In the genomic region with DNA sequence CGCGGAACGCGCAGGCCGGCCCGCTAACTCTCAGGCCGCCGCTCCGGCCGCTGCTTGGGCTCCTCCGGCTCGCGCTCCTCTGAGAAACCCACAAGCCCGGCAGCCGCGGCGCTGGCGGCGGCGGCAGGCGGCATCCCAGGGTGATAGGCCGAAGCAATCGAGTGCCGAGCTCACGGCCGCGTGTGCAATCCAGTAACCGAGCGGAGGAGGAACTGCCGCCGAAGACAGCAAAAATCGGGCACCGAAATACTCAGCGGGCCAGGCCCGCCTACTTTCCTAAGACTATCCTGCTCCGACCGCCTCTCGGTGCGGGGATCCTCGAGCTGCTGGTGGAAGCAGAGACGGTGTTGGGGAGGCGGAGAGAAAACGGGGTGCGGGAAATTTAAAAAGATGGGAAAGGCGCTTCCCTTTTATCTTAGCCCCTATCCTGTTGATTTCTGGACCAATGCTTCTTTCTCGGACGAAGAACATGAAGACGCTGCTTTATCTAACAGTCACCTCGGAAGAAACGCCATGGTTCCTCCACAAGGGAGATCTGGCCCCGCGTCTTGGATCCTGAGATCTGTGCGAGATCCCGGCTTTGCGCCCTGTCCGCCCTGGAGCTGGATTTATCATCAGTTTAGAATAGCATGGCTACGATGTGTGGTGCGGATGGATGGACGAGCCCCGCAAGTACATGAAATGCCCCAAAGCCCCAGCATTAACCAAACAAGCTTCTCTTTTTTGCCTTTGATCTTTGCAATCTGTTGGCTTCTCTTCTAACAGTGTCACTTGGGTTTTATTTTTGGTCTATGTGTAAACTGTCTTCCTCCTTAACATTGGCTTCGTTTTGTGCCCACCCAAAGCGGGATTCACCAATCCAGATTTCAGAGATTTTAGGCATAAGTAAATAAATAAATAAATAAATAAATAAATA, we compare ENCODE assay signal across 8 mouse cellular contexts. TPM values are rescaled to one million over a fixed set of nuclear protein-coding genes. Genes with fewer than 3 reads are reported as not detected.
DNase-seq lines count a peak whose midpoint lies in the region; ATAC-seq and TF ChIP-seq lines count a peak whose summit lies in the region.

TSS of gene Rasal2 (minus strand) at position 142 of the 916 bp plus-strand sequence.

- under 1% methylated on average over 62 of the region's 62 CpGs for WGBS in forebrain, embryonic 10.5 days
- WGBS in heart, embryonic 15.5 days = 1% methylated on average over 62 of the region's 62 CpGs
- under 1% methylated on average over 62 of the region's 62 CpGs for WGBS in liver, embryonic 14.5 days (ENCODE audit: insufficient replicate concordance)
- WGBS in neural tube, embryonic 11.5 days = under 1% methylated on average over 62 of the region's 62 CpGs
- 1% methylated on average over 59 of the region's 62 CpGs for WGBS in stomach, postnatal 0 days

- H3K27ac ChIP-seq in forebrain, embryonic 10.5 days = peak within 1 kb of the TSS; percentile 97
- H3K27ac ChIP-seq in heart, embryonic 15.5 days = peak within 1 kb of the TSS; percentile 98
- no peak within 1 kb of the TSS for H3K27ac ChIP-seq in liver, embryonic 14.5 days
- H3K27ac ChIP-seq in neural tube, embryonic 11.5 days (ENCODE audit: low read depth, low read length) = peak within 1 kb of the TSS; percentile 96
- peak within 1 kb of the TSS; percentile 91 for H3K27ac ChIP-seq in stomach, postnatal 0 days (replicated peaks)

- peak within 1 kb of the TSS; percentile 91 for H3K9ac ChIP-seq in heart, embryonic 15.5 days
- peak within 1 kb of the TSS; percentile 67 for H3K9ac ChIP-seq in liver, embryonic 14.5 days (replicated peaks)
- H3K9ac ChIP-seq in neural tube, embryonic 11.5 days (ENCODE audit: low read length) = peak within 1 kb of the TSS; percentile 89
- peak within 1 kb of the TSS; percentile 76 for H3K9ac ChIP-seq in stomach, postnatal 0 days (ENCODE audit: low read length)

- no peaks in the 10 kb centered on the region for H3K9me3 ChIP-seq in forebrain, embryonic 10.5 days
- H3K9me3 ChIP-seq in heart, embryonic 15.5 days (replicated peaks) = no peaks in the 10 kb centered on the region
- H3K9me3 ChIP-seq in liver, embryonic 14.5 days (ENCODE audit: control insufficient read depth, low read length) = no peaks in the 10 kb centered on the region
- no peaks in the 10 kb centered on the region for H3K9me3 ChIP-seq in neural tube, embryonic 11.5 days (ENCODE audit: control insufficient read depth, low read length)
- H3K9me3 ChIP-seq in stomach, postnatal 0 days (ENCODE audit: control insufficient read depth, low read length) = no peaks in the 10 kb centered on the region

- TF ChIP-seq EP300 in liver, embryonic 14.5 days (IDR thresholded peaks at IDR 0.05; ENCODE audit: low read depth) = no peak
- no peak for TF ChIP-seq EP300 in stomach, postnatal 0 days (optimal IDR thresholded peaks at IDR 0.05)

- peaks cover 17% of the 10 kb centered on the region for H3K36me3 ChIP-seq in forebrain, embryonic 10.5 days (replicated peaks)
- no peaks in the 10 kb centered on the region for H3K36me3 ChIP-seq in heart, embryonic 15.5 days
- H3K36me3 ChIP-seq in liver, embryonic 14.5 days (replicated peaks; ENCODE audit: control insufficient read depth, insufficient read depth, low read depth) = no peaks in the 10 kb centered on the region
- H3K36me3 ChIP-seq in neural tube, embryonic 11.5 days (ENCODE audit: control insufficient read depth, insufficient read depth, low read length) = no peaks in the 10 kb centered on the region
- no peaks in the 10 kb centered on the region for H3K36me3 ChIP-seq in stomach, postnatal 0 days (ENCODE audit: control insufficient read depth, insufficient read depth, low read length)

- no peak for TF ChIP-seq CTCF in liver, embryonic 14.5 days (IDR thresholded peaks at IDR 0.05; ENCODE audit: low read depth)
- no peak for TF ChIP-seq CTCF in stomach, postnatal 0 days (IDR thresholded peaks at IDR 0.05; ENCODE audit: low read depth)

- H3K27me3 ChIP-seq in forebrain, embryonic 10.5 days (ENCODE audit: poor library complexity, severe bottlenecking) = no peaks in the 10 kb centered on the region
- H3K27me3 ChIP-seq in heart, embryonic 15.5 days = no peaks in the 10 kb centered on the region
- no peaks in the 10 kb centered on the region for H3K27me3 ChIP-seq in liver, embryonic 14.5 days (ENCODE audit: control insufficient read depth, insufficient read depth, low read length)
- no peaks in the 10 kb centered on the region for H3K27me3 ChIP-seq in neural tube, embryonic 11.5 days (ENCODE audit: control insufficient read depth, insufficient read depth, low read length)
- H3K27me3 ChIP-seq in stomach, postnatal 0 days (ENCODE audit: control insufficient read depth, insufficient read depth, low read length) = no peaks in the 10 kb centered on the region

- peak; percentile 61 to 70 for DNase-seq in CD8-positive naive resting alpha-beta T cell, adult 2 months (ENCODE audit: low read depth in 2 of 2, low spot score in 2 of 2)
- peak; percentile 95 for DNase-seq in c-Kit-positive CD71-negative TER-119-negative erythroid progenitor cells, embryonic 14.5 days (ENCODE audit: low read depth)
- DNase-seq in forebrain, embryonic 10.5 days (ENCODE audit: extremely low spot score, low spot score) = peak; percentile 94
- peak; percentile 99 for DNase-seq in kidney, postnatal 25 days
- DNase-seq in liver, embryonic 14.5 days (ENCODE audit: low read depth in 3 of 3, low spot score in 3 of 3) = peak; percentile 83 to 90 (median 89)
- DNase-seq in neural tube, embryonic 11.5 days (ENCODE audit: low spot score) = peak; percentile 98
- DNase-seq in stomach, postnatal 0 days (ENCODE audit: low spot score) = peak; percentile 95

- H3K4me1 ChIP-seq in forebrain, embryonic 10.5 days = peaks cover 53% of the 10 kb centered on the region
- peaks cover 36% of the 10 kb centered on the region for H3K4me1 ChIP-seq in heart, embryonic 15.5 days (replicated peaks)
- H3K4me1 ChIP-seq in liver, embryonic 14.5 days (replicated peaks; ENCODE audit: control insufficient read depth in 2 of 2, insufficient read depth in 2 of 2, low read length in 1 of 2) = peaks cover 0 to 4% of the 10 kb centered on the region in 2 experiments; a peak in 2 of 4 replicates
- peaks cover 5% of the 10 kb centered on the region; the same call in 1 of the 2 replicates for H3K4me1 ChIP-seq in neural tube, embryonic 11.5 days (ENCODE audit: control insufficient read depth, insufficient read depth, low read length)
- 0 out of 2 replicates have a peak, but pooled peaks cover 4% of the 10 kb centered on the region for H3K4me1 ChIP-seq in stomach, postnatal 0 days (replicated peaks; ENCODE audit: control insufficient read depth, insufficient read depth)

- H3K4me2 ChIP-seq in heart, embryonic 15.5 days = peak within 1 kb of the TSS; percentile 74
- peak within 1 kb of the TSS; percentile 86 for H3K4me2 ChIP-seq in liver, embryonic 14.5 days (ENCODE audit: low read depth)
- peak within 1 kb of the TSS; percentile 61 for H3K4me2 ChIP-seq in neural tube, embryonic 11.5 days (ENCODE audit: low read depth)
- peak within 1 kb of the TSS; percentile 74 for H3K4me2 ChIP-seq in stomach, postnatal 0 days (replicated peaks; ENCODE audit: low read depth)

- H3K4me3 ChIP-seq in forebrain, embryonic 10.5 days = peak within 1 kb of the TSS; percentile 96
- H3K4me3 ChIP-seq in heart, embryonic 15.5 days = peak within 1 kb of the TSS; percentile 88
- H3K4me3 ChIP-seq in liver, embryonic 14.5 days (ENCODE audit: insufficient read depth in 1 of 2, low read depth in 2 of 2, low read length in 2 of 2) = peak within 1 kb of the TSS; percentile 77 to 78
- H3K4me3 ChIP-seq in neural tube, embryonic 11.5 days (ENCODE audit: low read depth, low read length) = peak within 1 kb of the TSS; percentile 81
- H3K4me3 ChIP-seq in stomach, postnatal 0 days (ENCODE audit: low read depth, low read length) = peak within 1 kb of the TSS; percentile 89

- ATAC-seq in heart, embryonic 15.5 days (replicated peaks; ENCODE audit: insufficient number of reproducible peaks, insufficient read depth, low FRiP score, low read depth) = peak; percentile 95
- ATAC-seq in liver, embryonic 14.5 days (ENCODE audit: insufficient read depth) = peak; percentile 94
- ATAC-seq in neural tube, embryonic 11.5 days (ENCODE audit: insufficient read depth, low FRiP score, low TSS enrichment) = peak; percentile 96
- peak; percentile 98 for ATAC-seq in stomach, postnatal 0 days (ENCODE audit: low FRiP score, low TSS enrichment)

RNA-seq across cellular contexts. Expression of gene Rasal2, which starts in this region (rescaled TPM):
- polyA plus RNA-seq in forebrain, embryonic 10.5 days (2016; fragmentation: Nextera tagmentation; extraction: Ambion mirVana) = 9.5 and 10.2 TPM in 2 replicates
- polyA plus RNA-seq in heart, embryonic 15.5 days (2015; fragmentation: Nextera tagmentation; extraction: Ambion mirVana) = 16.0 and 17.8 TPM in 2 replicates
- 0.51 and 0.58 TPM in 2 replicates for polyA plus RNA-seq in liver, embryonic 14.5 days (2012; rRNA removed)
- 1.1 and 1.5 TPM in 2 replicates for polyA plus RNA-seq in liver, embryonic 14.5 days (2014; fragmentation: Nextera tagmentation; extraction: Ambion mirVana)
- polyA plus RNA-seq in neural tube, embryonic 11.5 days (2014; fragmentation: Nextera tagmentation; extraction: Ambion mirVana) = 18.1 and 19.8 TPM in 2 replicates
- polyA plus RNA-seq in stomach, postnatal 0 days (2015; fragmentation: Nextera tagmentation; extraction: Ambion mirVana) = 8.6 and 9.0 TPM in 2 replicates
